Mouse (Mus musculus) limb, embryonic 13.5 days (tissue): ENCODE data around the gene Mea1. TPM values are rescaled to one million over a fixed set of nuclear protein-coding genes. Genes with fewer than 3 reads are reported as not detected.

ENCODE experiments used
- ATAC-seq: fragments of 200-750 bp; cut with Nextera tagmentation; 2 replicates; pipeline ENCODE4 v1.8.0; 2017; ENCODE audit warnings: low read depth, moderate number of reproducible peaks, moderate TSS enrichment; ENCODE audit not compliant: low FRiP score
- H3K27ac ChIP-seq: fragments of 300-500 bp; sonication (generic); 2 replicates; pipeline ENCODE4 v1.5.1; 2015; ENCODE audit warnings: inconsistent platforms, mild to moderate bottlenecking, moderate library complexity
- H3K27me3 ChIP-seq: fragments of 300-500 bp; sonication (generic); 2 replicates; pipeline ENCODE4 v1.6.1; 2015; ENCODE audit warnings: mild to moderate bottlenecking, inconsistent platforms
- H3K36me3 ChIP-seq: fragments of 300-500 bp; sonication (generic); 2 replicates; pipeline ENCODE4 v1.6.1; 2015; ENCODE audit warnings: inconsistent platforms, mild to moderate bottlenecking, moderate library complexity
- H3K4me1 ChIP-seq: fragments of 300-500 bp; sonication (generic); 2 replicates; pipeline ENCODE4 v1.6.1; 2015; ENCODE audit warnings: inconsistent platforms
- H3K4me2 ChIP-seq: fragments of 300-500 bp; sonication (generic); replicated peaks from 2 replicates; pipeline ENCODE4 v1.6.1; 2015; ENCODE audit warnings: inconsistent platforms, mild to moderate bottlenecking, moderate library complexity
- H3K4me3 ChIP-seq: fragments of 300-500 bp; sonication (generic); 2 replicates; pipeline ENCODE4 v1.5.1; 2015; ENCODE audit warnings: moderate library complexity, mild to moderate bottlenecking, inconsistent platforms
- H3K9ac ChIP-seq: fragments of 300-500 bp; sonication (generic); 2 replicates; pipeline ENCODE4 v1.6.1; 2015; ENCODE audit warnings: mild to moderate bottlenecking, inconsistent platforms
- H3K9me3 ChIP-seq: fragments of 300-500 bp; sonication (generic); 2 replicates; pipeline ENCODE4 v1.6.1; 2016; ENCODE audit warnings: inconsistent platforms
- WGBS: fragments of 180-500 bp; shearing (Covaris S2); methylation state at CpG from one replicate; pipeline ENCODE4 v1.1.7; 2015; 5-methylcytosine and 5-hydroxymethylcytosine counted together
- polyA plus RNA-seq: library from polyadenylated mRNA; unstranded; fragments of >200 nt; fragmentation: Nextera tagmentation; extraction: Ambion mirVana; gene quantifications from 2 replicates; pipeline ENCODE4 v1.2.1, GENCODE M21; 2015

Gene Mea1
- polyA plus RNA-seq, 1 experiment from 2014 or later, result 162 TPM

DNA sequence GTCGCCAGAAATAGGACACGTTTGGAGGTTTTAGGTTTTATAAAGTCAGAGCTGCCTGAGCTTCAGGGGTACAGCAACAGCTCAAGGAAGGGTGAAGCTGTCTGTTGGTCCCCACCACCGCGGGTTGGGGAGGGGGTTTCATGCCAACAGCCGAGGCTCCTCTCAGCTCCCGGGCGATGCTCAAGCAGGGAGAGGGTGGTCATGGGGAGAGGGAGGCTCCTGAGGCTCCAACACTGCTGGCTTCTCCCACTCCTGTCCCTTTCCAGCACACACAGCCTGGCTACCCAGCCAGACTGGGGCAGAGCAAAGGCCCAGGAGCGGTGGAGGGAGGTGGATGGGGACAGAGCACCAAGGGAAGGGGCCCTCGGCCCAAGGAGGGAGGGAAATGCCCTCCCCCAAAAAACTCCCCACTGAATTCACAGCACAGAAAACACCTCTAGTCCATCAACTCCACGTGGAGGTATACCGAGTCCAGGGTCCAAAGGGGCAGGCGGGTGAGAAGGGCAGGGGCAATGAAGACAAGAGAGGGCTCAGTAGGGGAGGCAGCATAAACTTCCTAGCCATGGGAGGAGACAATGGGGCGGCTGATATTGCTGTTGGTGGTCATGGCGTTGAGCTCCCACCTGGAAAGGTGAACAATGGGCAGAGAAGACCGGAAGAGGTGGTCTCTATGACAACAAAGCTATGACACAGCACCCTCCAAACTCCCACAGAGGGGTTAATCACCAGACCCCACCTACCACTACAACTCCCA lies 3.9 kb upstream of the Mea1 start:
- Histone ChIP-seq H3K9ac (peak overlapping the region; percentile 74), H3K4me3 (peak overlapping the region; percentile 82), H3K4me1 (peaks cover 34% of the 10 kb centered on the region), H3K27ac (peak overlapping the region; percentile 95), H3K4me2 (peak overlapping the region; percentile 88), H3K9me3 (no peaks in the 10 kb centered on the region), H3K27me3 (no peaks in the 10 kb centered on the region), H3K36me3 (peaks cover 59% of the 10 kb centered on the region)
- ATAC-seq, result peak; percentile 34
- 22% methylated on average over 15 of the region's 15 CpGs for WGBS

DNA sequence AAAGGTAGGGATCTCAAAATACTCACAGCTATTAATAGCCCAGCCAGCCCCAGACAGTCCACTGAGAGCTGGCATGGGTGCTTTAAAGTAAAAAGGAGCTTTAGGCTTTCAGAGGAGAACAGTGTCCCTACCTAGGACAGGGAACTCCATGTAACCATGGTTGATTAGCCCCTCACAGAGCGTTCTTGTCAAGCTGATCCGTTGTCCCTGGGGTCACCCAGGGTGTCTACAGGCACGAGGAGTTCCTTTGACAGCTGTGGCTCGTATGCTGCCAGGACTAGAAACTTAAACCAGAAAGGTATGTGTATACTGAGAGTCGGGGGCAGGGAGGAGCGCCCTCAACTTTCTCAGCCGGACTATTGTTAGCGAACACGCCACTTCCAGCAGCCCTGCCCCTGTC lies 318 bp downstream of the Mea1 start:
- WGBS, result 55% methylated on average over 9 of the region's 9 CpGs
- Histone ChIP-seq H3K4me1 (peaks cover 37% of the 10 kb centered on the region), H3K27me3 (no peaks in the 10 kb centered on the region), H3K4me3 (peak overlapping the region; percentile 88), H3K4me2 (peak overlapping the region; percentile 90), H3K36me3 (peaks cover 54% of the 10 kb centered on the region), H3K27ac (peak overlapping the region; percentile 28; the same call in 1 of the 2 replicates), H3K9me3 (no peaks in the 10 kb centered on the region), H3K9ac (peak overlapping the region; percentile 81)
- no peak for ATAC-seq

DNA sequence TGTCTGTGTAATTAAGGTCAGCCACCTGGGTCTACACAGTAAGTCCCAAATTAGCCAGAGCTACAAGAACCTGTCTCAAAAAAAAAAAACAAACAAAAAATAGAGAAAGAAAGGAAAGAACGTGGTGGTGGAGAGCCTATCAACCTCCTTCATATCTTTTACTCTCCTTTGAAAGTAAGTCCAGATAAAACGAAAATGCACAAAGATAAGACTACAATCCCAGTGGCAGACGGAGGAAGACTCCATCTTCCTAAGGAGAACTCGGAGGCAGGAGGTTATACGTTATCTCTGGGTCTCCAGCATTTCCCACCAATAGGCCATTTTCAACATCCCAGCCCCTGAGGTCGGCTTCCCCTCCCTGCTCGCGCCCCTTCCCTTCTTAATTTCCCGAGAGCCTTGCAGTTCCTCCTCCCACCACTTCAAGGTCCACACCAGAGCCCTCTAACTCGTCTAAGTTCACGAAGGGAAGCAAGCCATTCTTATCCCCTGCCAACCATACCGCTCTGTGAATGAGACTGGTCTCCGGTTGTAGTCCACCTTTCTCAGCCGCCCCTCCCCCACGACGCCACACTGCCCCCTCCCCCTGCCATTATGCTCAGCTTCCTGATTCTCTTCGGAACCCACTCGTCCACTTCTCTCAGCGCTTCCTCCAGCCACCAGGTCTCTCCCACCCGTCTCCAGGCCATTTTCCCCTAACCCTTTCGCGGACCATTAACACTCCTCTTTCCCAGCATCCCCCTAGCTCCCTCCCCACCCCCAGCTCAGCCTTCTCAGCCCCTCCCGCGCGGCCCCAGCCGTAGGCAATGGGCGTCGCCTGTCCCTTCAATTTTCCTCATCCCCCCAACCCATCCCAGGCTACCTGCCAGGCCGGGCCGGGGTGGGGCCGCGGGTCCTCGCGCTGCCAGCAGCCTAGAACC lies 1.5 kb downstream of the Mea1 start:
- Histone ChIP-seq H3K4me1 (peaks cover 29% of the 10 kb centered on the region), H3K9me3 (no peaks in the 10 kb centered on the region), H3K36me3 (peaks cover 59% of the 10 kb centered on the region), H3K9ac (peak overlapping the region; percentile 81), H3K4me3 (peak overlapping the region; percentile 88), H3K27ac (peak overlapping the region; percentile 90), H3K4me2 (peak overlapping the region; percentile 90), H3K27me3 (no peaks in the 10 kb centered on the region)
- peak; percentile 64 for ATAC-seq
- WGBS, result under 1% methylated on average over 34 of the region's 34 CpGs

DNA sequence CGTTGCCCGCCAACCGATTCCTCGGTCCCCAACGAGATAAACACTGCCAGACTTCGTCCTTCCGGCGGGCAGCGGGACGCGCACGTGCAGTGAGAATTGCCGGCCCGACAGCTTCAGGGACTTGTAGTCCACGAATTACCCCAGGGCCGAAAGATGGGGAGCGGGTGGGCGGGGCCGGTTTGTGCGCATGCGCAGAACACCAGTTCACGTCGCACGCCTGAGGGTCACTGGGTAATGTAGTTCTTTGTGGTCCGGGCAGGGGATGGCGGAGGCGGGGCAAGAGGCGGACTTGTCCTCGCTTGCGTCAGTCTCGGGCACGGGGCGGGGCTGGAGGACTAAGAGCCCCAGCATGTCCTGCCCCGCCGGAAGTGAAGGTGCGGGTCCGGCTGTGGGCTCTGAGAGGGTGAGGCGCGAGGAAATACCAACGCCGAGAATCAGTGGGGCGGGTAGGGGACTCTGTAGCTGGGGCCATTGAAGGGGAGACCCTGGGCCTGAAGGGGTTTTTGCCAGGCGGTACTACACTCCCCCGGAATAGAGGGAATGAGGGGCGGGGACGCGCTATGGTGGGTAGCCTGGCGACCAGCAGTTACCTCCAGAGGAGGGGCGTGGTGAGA lies 2.3 kb downstream of the Mea1 start, which contains the start of gene Klhdc3:
TSS of gene Klhdc3 (minus strand) at position 155 of the 614 bp plus-strand sequence.
- peak; percentile 98 for ATAC-seq
- H3K4me2 ChIP-seq, result peak within 1 kb of the TSS; percentile 90
- peak within 1 kb of the TSS; percentile 88 for H3K4me3 ChIP-seq
- H3K9ac ChIP-seq, result peak within 1 kb of the TSS; percentile 81
- H3K36me3 ChIP-seq, result peaks cover 59% of the 10 kb centered on the region
- H3K4me1 ChIP-seq, result peaks cover 27% of the 10 kb centered on the region
- no peaks in the 10 kb centered on the region for H3K9me3 ChIP-seq
- under 1% methylated on average over 49 of the region's 49 CpGs for WGBS
- no peaks in the 10 kb centered on the region for H3K27me3 ChIP-seq
- H3K27ac ChIP-seq, result peak within 1 kb of the TSS; percentile 90

DNA sequence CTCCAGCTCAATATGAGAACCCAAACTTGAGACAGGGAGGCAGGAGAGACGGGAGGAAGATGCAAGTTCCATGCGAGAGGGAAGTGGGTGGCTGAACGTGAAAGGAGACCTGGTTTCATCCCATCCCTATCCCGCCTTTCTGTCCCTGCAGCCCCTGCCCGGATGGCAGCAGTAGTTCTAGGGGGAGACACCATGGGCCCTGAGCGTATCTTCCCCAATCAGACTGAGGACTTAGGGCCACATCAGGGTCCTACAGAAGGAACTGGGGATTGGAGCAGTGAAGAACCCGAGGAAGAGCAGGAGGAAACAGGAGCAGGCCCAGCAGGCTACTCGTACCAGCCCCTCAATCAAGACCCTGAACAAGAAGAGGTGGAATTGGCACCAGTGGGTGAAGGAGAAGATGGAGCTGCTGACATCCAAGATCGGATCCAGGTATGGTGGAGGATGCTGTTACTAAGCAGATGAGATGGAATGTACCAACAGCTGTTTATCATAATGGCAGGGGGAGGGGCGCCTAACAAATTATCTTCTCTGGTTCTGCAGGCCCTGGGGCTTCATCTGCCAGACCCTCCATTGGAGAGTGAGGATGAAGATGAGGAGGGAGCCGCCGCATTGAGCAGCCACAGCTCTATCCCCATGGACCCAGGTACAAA lies 3.0 kb downstream of the Mea1 start:
- WGBS, result 22% methylated on average over 12 of the region's 12 CpGs
- H3K27ac ChIP-seq, result peak overlapping the region; percentile 49
- peak overlapping the region; percentile 75 for H3K9ac ChIP-seq

DNA sequence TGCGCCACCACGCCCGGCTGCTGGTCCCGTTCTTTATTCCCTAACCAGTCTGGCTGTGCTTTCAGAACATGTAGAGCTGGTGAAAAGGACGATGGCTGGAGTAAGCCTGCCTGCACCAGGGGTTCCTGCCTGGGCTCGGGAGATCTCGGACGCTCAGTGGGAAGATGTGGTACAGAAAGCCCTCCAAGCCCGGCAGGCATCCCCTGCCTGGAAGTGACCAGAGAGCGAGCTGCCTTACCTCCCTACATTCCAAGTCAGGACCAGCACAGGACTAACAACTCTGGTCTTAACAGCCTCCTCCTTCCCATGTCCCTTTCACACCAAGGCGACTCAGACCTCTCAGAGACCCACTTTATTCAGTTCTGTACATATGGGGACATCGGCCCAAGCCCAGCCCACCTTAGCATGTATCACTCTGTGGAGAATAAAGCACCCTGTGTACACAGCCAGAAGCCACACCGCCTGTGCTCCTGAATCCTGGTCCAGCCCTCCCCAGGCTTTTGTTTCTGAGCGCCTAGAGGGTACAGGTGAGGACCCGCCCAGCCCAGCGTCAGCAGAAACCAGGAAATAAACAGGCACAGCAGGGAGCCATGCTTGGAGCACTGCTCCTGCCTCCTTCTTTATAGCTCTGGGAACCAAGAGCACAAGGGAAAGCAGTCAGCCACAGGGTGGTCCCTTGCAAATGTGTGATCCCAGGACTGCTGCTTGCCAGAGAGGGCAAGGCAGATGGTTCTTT lies 4.2 kb downstream of the Mea1 start:
- Histone ChIP-seq H3K4me2 (no peak overlapping the region), H3K36me3 (peaks cover 59% of the 10 kb centered on the region), H3K9me3 (no peaks in the 10 kb centered on the region), H3K27ac (no peak overlapping the region), H3K4me3 (no peak overlapping the region), H3K9ac (0 out of 2 replicates have a peak overlapping the region, but pooled peaks have one; percentile 19), H3K27me3 (no peaks in the 10 kb centered on the region), H3K4me1 (peaks cover 27% of the 10 kb centered on the region)
- ATAC-seq, result no peak
- 83% methylated on average over 16 of the region's 16 CpGs for WGBS

More for the DNA sequence above, 3.0 kb downstream of the Mea1 start:
- ATAC-seq, result no peak
- Histone ChIP-seq H3K36me3 (peaks cover 59% of the 10 kb centered on the region), H3K4me3 (peak overlapping the region; percentile 88), H3K9me3 (no peaks in the 10 kb centered on the region), H3K27me3 (no peaks in the 10 kb centered on the region), H3K4me1 (peaks cover 27% of the 10 kb centered on the region), H3K4me2 (peak overlapping the region; percentile 90)

DNA sequence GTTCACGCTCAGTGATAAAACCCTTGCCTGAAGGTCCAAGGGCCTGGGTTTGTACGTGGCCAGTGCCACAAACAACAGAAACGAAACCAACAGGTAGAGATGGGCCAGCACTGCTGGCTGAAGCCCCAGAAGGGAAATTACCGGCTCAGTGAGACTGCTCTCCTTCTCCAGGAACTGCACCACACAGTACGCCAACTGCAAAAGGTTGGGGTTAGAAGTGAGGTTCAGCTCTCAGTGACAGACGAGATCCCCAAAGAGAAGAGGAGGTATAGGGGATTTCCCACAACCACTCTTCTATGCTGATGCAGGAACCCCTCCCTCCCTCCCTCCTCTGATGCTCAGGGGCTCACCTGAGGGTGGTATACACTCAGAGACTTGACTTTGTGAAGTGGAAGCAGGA lies 7.3 kb downstream of the Mea1 start:
- no peak overlapping the region for H3K27ac ChIP-seq
- 92% methylated on average over 6 of the region's 6 CpGs for WGBS
- H3K9me3 ChIP-seq, result no peaks in the 10 kb centered on the region
- no peak overlapping the region for H3K9ac ChIP-seq
- peaks cover 58% of the 10 kb centered on the region for H3K36me3 ChIP-seq
- ATAC-seq, result no peak
- no peak overlapping the region for H3K4me2 ChIP-seq
- no peaks in the 10 kb centered on the region for H3K27me3 ChIP-seq
- H3K4me3 ChIP-seq, result no peak overlapping the region
- H3K4me1 ChIP-seq, result peaks cover 8% of the 10 kb centered on the region

DNA sequence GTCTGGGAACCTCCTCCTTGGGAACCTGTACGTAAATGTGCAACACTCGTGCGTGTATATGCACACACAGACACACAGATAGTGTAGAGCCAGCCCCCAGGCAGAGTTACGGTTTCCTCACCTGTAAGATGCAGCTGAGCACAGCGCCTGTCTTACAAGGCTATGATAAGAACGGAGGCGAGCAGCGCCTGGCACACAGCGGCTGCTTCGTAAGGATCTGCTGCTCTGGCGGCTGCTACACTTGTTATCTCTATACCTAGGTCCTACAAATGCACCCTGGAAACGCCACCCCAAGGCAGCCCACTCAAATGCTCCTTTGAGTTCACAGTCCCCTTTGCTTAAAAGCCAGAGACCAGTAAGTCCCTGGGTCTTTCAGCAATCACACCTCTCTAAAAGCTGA lies 12.1 kb downstream of the Mea1 start:
- ATAC-seq, result no peak
- H3K4me1 ChIP-seq, result no peaks in the 10 kb centered on the region
- H3K9me3 ChIP-seq, result no peaks in the 10 kb centered on the region
- no peak overlapping the region for H3K27ac ChIP-seq
- peaks cover 44% of the 10 kb centered on the region for H3K36me3 ChIP-seq
- 92% methylated on average over 12 of the region's 12 CpGs for WGBS
- H3K4me3 ChIP-seq, result no peak overlapping the region
- no peak overlapping the region for H3K9ac ChIP-seq
- no peaks in the 10 kb centered on the region for H3K27me3 ChIP-seq
- H3K4me2 ChIP-seq, result no peak overlapping the region

DNA sequence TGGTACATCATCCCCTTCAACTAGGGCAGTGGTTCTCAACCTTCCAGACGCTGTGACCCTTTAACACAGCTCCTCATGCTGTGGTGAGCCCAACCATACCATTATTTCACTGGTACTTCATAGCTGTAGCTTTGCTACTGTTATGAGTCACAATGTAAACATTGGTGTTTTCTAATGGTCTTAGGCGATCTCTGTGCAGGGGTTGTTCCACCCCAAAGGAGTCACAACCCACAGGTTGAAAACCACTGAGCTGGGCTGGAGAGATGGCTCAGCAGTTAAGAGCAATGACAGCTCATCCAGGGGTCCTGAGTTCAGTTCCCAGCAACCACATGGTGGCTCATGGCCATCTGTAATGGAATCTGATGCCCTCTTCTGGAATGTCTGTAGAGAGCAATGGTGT lies 12.8 kb downstream of the Mea1 start:
- no peak overlapping the region for H3K4me3 ChIP-seq
- H3K4me2 ChIP-seq, result no peak overlapping the region
- H3K9me3 ChIP-seq, result no peaks in the 10 kb centered on the region
- H3K36me3 ChIP-seq, result peaks cover 44% of the 10 kb centered on the region
- ATAC-seq, result no peak
- H3K9ac ChIP-seq, result no peak overlapping the region
- H3K4me1 ChIP-seq, result no peaks in the 10 kb centered on the region
- H3K27me3 ChIP-seq, result no peaks in the 10 kb centered on the region
- no peak overlapping the region for H3K27ac ChIP-seq
- 86% methylated on average over 2 of the region's 2 CpGs for WGBS

DNA sequence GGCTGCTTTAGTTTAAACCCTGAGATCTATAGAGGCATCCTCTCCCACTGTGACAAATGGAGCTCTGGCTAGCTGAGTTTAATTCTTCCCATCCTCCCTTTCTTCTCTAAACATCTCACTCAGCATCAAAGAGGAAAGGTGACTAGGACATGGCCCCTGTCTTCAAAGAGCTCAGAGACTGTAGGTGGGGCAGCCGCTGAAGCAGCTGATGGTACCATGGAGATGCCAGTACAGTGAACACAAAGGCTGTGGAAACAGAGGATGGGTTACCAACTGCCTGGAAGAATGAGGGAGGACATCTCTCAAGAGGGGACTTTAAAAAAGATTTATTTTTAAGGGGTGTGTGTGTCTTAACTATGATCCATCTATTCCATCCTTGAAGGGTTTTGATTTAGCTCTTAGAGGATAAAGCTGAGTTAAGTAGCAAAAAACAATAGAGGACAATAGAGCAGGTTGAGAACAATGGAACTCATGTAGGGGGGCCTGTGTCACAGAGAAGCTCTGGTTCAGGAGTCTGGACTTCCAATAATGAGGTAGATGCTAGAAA lies 16.0 kb downstream of the Mea1 start:
- Histone ChIP-seq H3K9me3 (no peaks in the 10 kb centered on the region), H3K9ac (no peak overlapping the region), H3K4me3 (no peak overlapping the region), H3K36me3 (peaks cover 61% of the 10 kb centered on the region), H3K27ac (no peak overlapping the region), H3K4me2 (no peak overlapping the region), H3K27me3 (no peaks in the 10 kb centered on the region), H3K4me1 (no peaks in the 10 kb centered on the region)
- WGBS, result 86% methylated on average over 1 of the region's 1 CpGs
- ATAC-seq, result no peak

DNA sequence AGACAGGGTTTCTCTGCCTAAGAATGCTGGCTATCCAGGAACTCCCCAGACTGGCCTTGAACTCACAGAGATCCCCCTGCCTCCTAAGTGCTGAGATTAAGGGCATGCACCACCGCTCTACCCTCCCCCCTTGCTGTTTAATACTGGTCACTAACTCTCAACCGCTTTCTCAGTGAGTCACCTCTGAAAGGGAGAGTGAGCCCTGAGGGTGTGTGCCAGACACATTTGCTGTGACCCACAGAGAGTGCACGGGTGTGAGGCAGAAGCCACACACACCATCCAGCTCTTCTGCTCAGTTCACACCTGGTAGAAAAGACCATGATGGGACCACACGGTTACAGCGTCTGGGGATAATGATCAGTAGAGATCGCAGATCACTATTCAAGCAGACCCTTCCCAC lies 19.9 kb downstream of the Mea1 start:
- H3K4me3 ChIP-seq, result no peak overlapping the region
- H3K27me3 ChIP-seq, result no peaks in the 10 kb centered on the region
- H3K4me1 ChIP-seq, result peaks cover 19% of the 10 kb centered on the region
- H3K36me3 ChIP-seq, result peaks cover 54% of the 10 kb centered on the region
- H3K9me3 ChIP-seq, result no peaks in the 10 kb centered on the region
- H3K4me2 ChIP-seq, result no peak overlapping the region
- H3K27ac ChIP-seq, result no peak overlapping the region
- ATAC-seq, result no peak
- H3K9ac ChIP-seq, result no peak overlapping the region
- WGBS, result 79% methylated on average over 6 of the region's 6 CpGs
